Mouse (Mus musculus) Muller cell, postnatal 12 days (primary cell): ENCODE results near the gene Olfr1120.
"Not testable (repeated sequence)": the region's sequence is repeated elsewhere in the genome, so short reads cannot be mapped to it uniquely, and the experiment has no call there.

ENCODE experiments used
- DNase-seq: peaks from one replicate; pipeline ENCODE4 v3.0.0-alpha.2; 2015; ENCODE audit errors: inconsistent ontology term

Gene Olfr1120

GRCm38 (mm10) chr2:87354515-87354914 lies at the start of gene Olfr1120:
Olfr1120 (plus strand) TSS chr2:87354815.
- no peak for DNase-seq

- no peak for DNase-seq
Measured at GRCm38 (mm10) chr2:87307281-87307680, 47.3 kb upstream of the Olfr1120 start, which contains the start of gene Olfr1118. Olfr1118 (plus strand) TSS chr2:87307581.

GRCm38 (mm10) chr2:87360121-87360520 lies 5.5 kb downstream of the Olfr1120 start:
- not testable (repeated sequence) for DNase-seq

GRCm38 (mm10) chr2:87369595-87369994 lies 15.0 kb downstream of the Olfr1120 start, which contains the start of gene Olfr1121:
Olfr1121 (plus strand) TSS chr2:87369895.
- no peak for DNase-seq

GRCm38 (mm10) chr2:87371726-87372125 lies 17.1 kb downstream of the Olfr1120 start:
- DNase-seq: no peak

GRCm38 (mm10) chr2:87383935-87384334 lies 29.3 kb downstream of the Olfr1120 start:
- DNase-seq: no peak

- no peak for DNase-seq
Measured at GRCm38 (mm10) chr2:87385549-87385948, 30.9 kb downstream of the Olfr1120 start, which contains the start of gene Olfr1122. Olfr1122 (plus strand) TSS chr2:87385849.

GRCm38 (mm10) chr2:87393605-87394004 lies 39.0 kb downstream of the Olfr1120 start:
- DNase-seq: not testable (repeated sequence)

- not testable (repeated sequence) for DNase-seq
Measured at GRCm38 (mm10) chr2:87394686-87395085, 40.1 kb downstream of the Olfr1120 start.
